Mouse (Mus musculus) spleen, adult 2 months (tissue): Measurements from ENCODE around the gene Tmem63b.

Experiments used
- CTCF ChIP-seq: fragments of 200-500 bp; IDR thresholded peaks from 2 replicates; pipeline ENCODE4 v1.5.1; 2011; ENCODE audit warnings: mild to moderate bottlenecking, inconsistent platforms; ENCODE audit not compliant: insufficient read depth, insufficient read length, insufficient replicate concordance; ENCODE audit errors: extremely low read depth
- POLR2A ChIP-seq: fragments of 200-500 bp; IDR thresholded peaks from 2 replicates; pipeline ENCODE4 v1.6.1; 2011; ENCODE audit warnings: low read depth, low read length, inconsistent platforms

- TF ChIP-seq CTCF (no peak), POLR2A (no peak)
Observed at GRCm38 (mm10) chr17:45628160-45628559, 58.5 kb downstream of the Tmem63b start.
